Mouse (Mus musculus): ENCODE measurements around the gene Chd6. TPM values are rescaled to one million over a fixed set of nuclear protein-coding genes. Genes with fewer than 3 reads are reported as not detected.

Chd6 gene
- total RNA-seq, 2 experiments from 2014 or later = 14.6 to 16.3 TPM

DNA sequence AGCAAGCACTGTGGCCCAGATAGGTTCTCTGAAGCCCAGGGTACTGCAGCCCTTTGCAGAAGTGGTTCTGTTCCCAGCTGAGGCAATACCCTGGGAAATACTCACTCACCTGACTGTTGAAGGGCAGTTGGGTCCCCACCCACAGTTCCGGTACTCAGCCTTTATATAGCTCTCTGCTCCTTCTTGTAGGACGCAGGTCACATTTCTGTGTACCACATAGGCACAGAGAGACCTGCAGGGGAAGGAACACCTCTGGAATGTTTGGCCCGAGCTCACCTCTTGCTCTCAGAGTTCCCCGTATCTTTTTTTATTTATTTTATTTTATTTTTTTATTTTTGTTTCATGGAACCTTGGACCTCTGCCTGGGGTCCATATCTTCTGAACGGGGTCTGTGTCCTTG lies 198.2 kb downstream of the Chd6 start:
- intact Hi-C loops (cut with DNase I; ENCODE audit: low total_unique reads) = no loop called here
- no peak for DNase-seq

DNA sequence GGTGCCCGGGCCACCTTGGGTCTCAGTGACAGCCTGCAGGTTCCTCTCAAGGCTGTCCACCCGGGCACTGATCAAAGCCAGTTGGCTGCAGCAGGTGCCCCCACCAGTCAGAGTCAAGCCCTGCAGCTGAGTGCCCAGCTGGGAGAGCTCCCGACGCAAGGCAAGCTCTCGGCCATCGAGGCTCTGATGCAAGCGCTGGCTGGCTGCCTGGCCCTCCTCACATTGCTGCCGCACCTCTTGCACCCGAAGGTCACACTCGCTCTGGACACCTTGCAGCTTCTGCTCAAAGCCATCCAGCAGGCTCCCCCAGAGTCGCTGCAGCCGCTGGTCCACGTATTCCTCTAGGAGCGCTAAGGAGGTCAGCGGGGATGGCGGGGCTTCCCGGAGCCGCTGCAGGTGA lies 200.3 kb downstream of the Chd6 start:
- intact Hi-C loops (cut with DNase I; ENCODE audit: low total_unique reads) = no loop called here
- DNase-seq = no peak

DNA sequence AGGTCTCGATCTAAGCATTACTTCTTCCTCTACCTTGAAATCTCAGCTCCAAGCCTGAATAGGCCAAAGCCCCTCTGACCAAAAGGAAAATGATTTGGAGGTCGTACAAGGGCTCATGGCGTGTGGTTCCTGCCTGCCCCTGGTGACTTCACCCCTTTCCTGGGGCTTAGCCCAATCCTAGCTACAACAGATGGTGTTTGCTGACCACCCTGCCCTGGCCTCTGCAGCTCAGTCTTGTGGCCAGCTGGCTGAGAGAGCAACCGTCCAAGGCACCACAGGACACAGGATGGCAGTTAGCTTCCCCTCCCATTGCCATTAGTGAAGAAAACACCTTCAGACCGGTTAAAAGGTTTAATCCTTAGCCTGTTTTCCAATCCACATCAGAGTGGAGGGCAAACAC lies 202.8 kb downstream of the Chd6 start:
- intact Hi-C loops (cut with DNase I; ENCODE audit: low total_unique reads) = no loop called here
- no peak for DNase-seq

DNA sequence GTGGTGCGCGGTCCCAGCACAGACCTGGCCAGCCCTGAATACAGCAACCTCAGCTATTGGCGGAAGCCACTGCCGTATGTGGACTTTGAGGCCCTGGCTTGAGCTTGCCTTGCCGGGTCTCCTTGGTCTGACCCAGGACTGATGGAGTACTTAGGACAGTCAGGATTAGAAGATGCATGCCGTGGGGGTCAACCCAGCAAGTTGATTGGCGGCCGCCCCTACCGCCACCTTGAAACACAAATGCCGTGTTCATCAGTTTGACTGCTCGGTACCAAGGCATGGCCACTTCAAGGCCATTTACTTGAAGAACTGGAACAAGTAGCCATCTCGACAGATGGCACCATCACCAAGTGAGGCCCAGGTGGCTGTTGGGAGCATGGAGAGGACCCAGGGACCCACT lies 203.6 kb downstream of the Chd6 start:
- DNase-seq = no peak
- intact Hi-C loops (cut with DNase I; ENCODE audit: low total_unique reads) = no loop called here

DNA sequence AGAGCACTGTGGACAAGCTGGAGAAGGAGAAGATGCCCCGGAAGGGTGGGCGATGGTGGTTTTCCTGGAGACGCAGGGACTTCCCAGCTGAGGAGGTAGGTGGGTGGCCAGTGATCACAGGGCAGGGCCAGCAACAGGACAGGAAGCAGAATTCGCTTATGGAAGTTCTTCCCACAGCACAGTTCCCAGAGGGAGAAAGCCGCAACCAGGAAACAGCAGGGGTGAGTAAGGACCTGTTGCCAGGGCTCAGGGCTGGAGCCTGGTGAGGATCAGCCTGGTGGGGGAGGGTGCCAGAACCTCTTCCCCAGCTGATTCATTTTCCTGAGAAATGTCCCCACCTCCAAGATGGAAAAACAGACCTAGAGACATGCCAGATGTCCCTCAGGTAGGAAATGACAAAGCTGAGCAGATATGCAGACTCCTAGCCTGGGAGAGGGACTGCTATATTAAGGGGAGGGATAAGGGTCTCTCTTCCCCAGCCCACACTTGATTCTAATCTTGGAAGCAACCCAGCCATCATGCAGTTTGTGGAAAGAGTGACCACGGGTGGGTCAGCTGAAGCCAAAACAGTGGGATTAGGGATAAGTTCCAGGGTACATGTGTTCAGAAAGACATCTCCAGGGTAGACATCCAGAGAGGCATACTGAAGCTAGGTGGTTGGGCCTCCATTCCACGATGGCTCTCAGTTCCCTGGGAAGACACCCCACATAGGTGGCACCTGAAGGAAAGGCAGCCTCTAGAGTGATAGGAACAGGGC lies 207.0 kb downstream of the Chd6 start:
- intact Hi-C loops (cut with DNase I; ENCODE audit: low total_unique reads) = no loop called here
- DNase-seq = no peak

Other genes starting within 250 kb of the Chd6 start
- gene Zhx3, start 236.1 kb downstream of the Chd6 start, total RNA-seq (2021) = 10 to 100 TPM; 43.4 to 44.8 TPM
- 10 to 100 TPM in 1 of 2 experiments, 1 to 10 TPM in 1; 8.2 to 10.1 TPM for gene Lpin3, start 228.4 kb downstream of the Chd6 start, total RNA-seq (2021)
- 1 to 10 TPM; 2.1 to 3.8 TPM for gene Emilin3, start 196.7 kb downstream of the Chd6 start, total RNA-seq (2021)